Mouse (Mus musculus) liver, adult 2 months (tissue): ENCODE data around the gene Rpp30.

Source experiments
- CTCF ChIP-seq: fragments of 200-500 bp; IDR thresholded peaks from 2 replicates; pipeline ENCODE4 v1.5.1; 2011; ENCODE audit warnings: low read depth, low read length, control low read depth
- POLR2A ChIP-seq: fragments of 200-500 bp; IDR thresholded peaks from 2 replicates; pipeline ENCODE4 v1.6.1; 2011; ENCODE audit warnings: low read length, control low read depth; ENCODE audit not compliant: insufficient read depth; ENCODE audit errors: extremely low read depth

DNA sequence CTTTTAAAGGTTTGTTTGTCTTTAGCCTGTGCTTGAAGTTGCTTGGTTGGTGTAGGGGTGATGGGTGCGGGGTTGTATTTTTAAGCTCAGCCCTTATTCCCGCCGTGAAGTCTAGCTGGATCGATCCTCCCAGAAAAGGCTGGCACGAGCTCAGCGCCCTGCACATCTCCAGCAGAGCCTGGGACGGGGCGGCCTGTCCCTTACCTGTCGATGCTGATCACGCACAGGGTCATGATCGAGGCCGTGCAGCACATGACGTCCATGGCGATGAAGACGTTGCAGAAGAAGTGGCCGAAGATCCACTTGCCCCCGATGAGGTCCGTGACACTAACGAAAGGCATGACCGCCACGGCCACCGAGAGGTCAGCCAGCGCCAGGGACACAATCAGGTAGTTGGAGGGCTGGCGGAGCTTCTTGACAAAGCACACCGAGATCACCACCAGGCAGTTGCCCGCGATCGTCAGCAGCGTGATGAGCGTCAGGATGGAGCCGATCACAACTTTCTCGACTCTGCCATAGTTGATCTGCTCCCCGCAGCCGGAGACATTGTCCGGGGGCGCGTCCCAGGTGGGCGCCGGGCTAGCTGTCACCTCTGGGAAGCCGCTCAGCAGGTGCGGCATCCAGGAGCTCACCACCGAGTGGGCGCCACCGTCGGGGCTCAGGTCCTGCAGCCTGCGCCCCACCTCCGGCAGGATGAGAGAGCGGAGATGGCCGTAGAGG, 26.9 kb upstream of the Rpp30 start:
- no peak for TF ChIP-seq POLR2A
- no peak for TF ChIP-seq CTCF
